Mouse (Mus musculus) bone marrow, adult 2 months (tissue): ENCODE measurements around the gene Slc5a5.

Source experiments
- CTCF ChIP-seq: fragments of 200-500 bp; IDR thresholded peaks from 2 replicates; pipeline ENCODE4 v1.5.1; 2011; ENCODE audit warnings: low read length, control low read depth; ENCODE audit not compliant: control insufficient read depth, insufficient read depth
- POLR2A ChIP-seq: fragments of 200-500 bp; IDR thresholded peaks from 2 replicates; pipeline ENCODE4 v1.6.1; 2011; ENCODE audit warnings: low read depth, mild to moderate bottlenecking, control low read depth, low read length, borderline replicate concordance; ENCODE audit not compliant: control insufficient read depth

GRCm38 (mm10) chr8:70869199-70869571 lies 23.4 kb downstream of the Slc5a5 start:
- TF ChIP-seq CTCF (no peak), POLR2A (no peak)
